Mouse (Mus musculus): ENCODE data around the gene Milr1.
"Not testable (repeated sequence)": the region's sequence is repeated elsewhere in the genome, so short reads cannot be mapped to it uniquely, and the experiment has no call there.

DNA sequence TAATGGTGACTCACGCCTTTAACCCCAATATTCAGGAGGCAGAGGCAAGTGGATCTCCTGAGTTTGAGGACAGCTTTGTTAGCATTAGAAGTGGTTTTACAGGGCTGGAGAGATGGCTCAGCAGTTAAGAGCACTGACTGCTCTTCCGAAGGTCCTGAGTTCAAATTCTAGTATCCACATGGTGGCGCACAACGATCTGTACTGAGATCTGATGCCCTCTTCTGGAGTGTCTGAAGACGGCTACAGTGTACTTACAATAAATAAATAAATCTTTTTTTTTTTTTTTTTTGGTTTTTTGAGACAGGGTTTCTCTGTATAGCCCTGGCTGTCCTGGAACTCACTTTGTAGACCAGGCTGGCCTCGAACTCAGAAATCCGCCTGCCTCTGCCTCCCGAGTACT, 10.3 kb upstream of the Milr1 start:
- TF ChIP-seq CTCF (conservative IDR thresholded peaks at IDR 0.05; ENCODE audit: low read length); NANOG (IDR thresholded peaks at IDR 0.05; ENCODE audit: borderline replicate concordance, low read length): not testable (repeated sequence)
